17 mouse cellular contexts compared by ENCODE assay signal in the genomic region with DNA sequence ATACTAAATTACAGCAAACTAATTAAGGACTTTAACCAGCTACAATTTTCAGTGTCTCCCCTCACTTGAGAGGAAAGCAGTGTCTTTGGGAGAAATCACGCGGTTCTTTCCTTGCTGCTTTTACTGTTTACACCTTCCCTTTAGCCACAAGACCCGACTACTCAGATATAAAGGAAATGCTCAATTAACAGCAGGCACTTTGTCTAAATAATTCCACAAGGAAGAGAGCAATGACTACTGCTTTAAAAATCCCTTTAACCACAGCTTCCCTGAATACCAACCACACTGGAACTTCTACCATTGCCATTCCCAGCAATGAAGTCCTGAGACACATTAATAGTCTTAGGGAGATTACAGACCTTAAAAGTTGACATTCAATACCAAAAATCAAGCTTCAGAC. TPM values are rescaled to one million over a fixed set of nuclear protein-coding genes. Genes with fewer than 3 reads are reported as not detected.
"Had no signal": no experiment of that assay in that cellular context is flagged by ENCODE, and none has a peak within 500 bp of the region (broad histone marks: within the 10 kb centered on the region; RNA-seq: fewer than 3 reads in every experiment).

No protein-coding gene starts in this region.

- H3K4me2 ChIP-seq: lung, embryonic 14.5 days; midbrain, embryonic 12.5 days; neural tube, embryonic 12.5 days; stomach, embryonic 15.5 days had no signal

- H3K4me1 ChIP-seq: midbrain, embryonic 10.5 days; midbrain, embryonic 12.5 days; neural tube, embryonic 12.5 days; stomach, embryonic 15.5 days had no signal

- H3K9ac ChIP-seq: lung, embryonic 14.5 days; midbrain, embryonic 12.5 days; neural tube, embryonic 12.5 days; stomach, embryonic 15.5 days had no signal

- H3K9me3 ChIP-seq: midbrain, embryonic 10.5 days; midbrain, embryonic 12.5 days; neural tube, embryonic 12.5 days; stomach, embryonic 15.5 days had no signal

- H3K4me3 ChIP-seq: midbrain, embryonic 10.5 days; midbrain, embryonic 12.5 days; neural tube, embryonic 12.5 days; stomach, embryonic 15.5 days had no signal

- ATAC-seq: midbrain, embryonic 16.5 days had no signal

- DNase-seq: lung, adult 18-20 months; lung, embryonic 14.5 days; lung, postnatal 10 days; lung, postnatal 4 days; midbrain, embryonic 14.5 days; right cerebral cortex, postnatal 14 days; thymus, adult 18-20 months; thymus, postnatal 14 days; thymus, postnatal 36 days had no signal

- H3K27me3 ChIP-seq: midbrain, embryonic 12.5 days; neural tube, embryonic 12.5 days; stomach, embryonic 15.5 days had no signal

- H3K27ac ChIP-seq: midbrain, embryonic 10.5 days; midbrain, embryonic 12.5 days; neural tube, embryonic 12.5 days; stomach, embryonic 15.5 days had no signal

RNA-seq across cellular contexts. Expression of a gene that starts 22.8 kb away (rescaled TPM):
- total RNA-seq: megakaryocyte, adult 5-6 weeks; megakaryocyte-erythroid progenitor cell, adult 5-6 weeks; neutrophil, adult 5-6 weeks had no signal
